19 mouse cellular contexts compared by ENCODE assay signal in genomic region chr3:60388593-60388992, GRCm38 (mm10).
"Had no signal": no experiment of that assay in that cellular context is flagged by ENCODE, and none has a peak within 500 bp of the region (broad histone marks: within the 10 kb centered on the region; RNA-seq: fewer than 3 reads in every experiment).

No protein-coding gene starts in this region.

- H3K9ac ChIP-seq: liver, embryonic 15.5 days; liver, postnatal 0 days; lung, embryonic 15.5 days; midbrain, embryonic 12.5 days; midbrain, embryonic 15.5 days; neural tube, embryonic 13.5 days; neural tube, embryonic 15.5 days had no signal

- H3K27ac ChIP-seq: liver, embryonic 15.5 days; lung, embryonic 15.5 days; midbrain, embryonic 10.5 days; midbrain, embryonic 12.5 days; midbrain, embryonic 15.5 days; neural tube, embryonic 13.5 days; neural tube, embryonic 15.5 days had no signal

- H3K9me3 ChIP-seq: liver, embryonic 15.5 days; lung, embryonic 15.5 days; midbrain, embryonic 10.5 days; midbrain, embryonic 12.5 days; midbrain, embryonic 15.5 days; neural tube, embryonic 13.5 days; neural tube, embryonic 15.5 days had no signal

- H3K27me3 ChIP-seq: liver, embryonic 15.5 days; lung, embryonic 15.5 days; midbrain, embryonic 12.5 days; midbrain, embryonic 15.5 days; neural tube, embryonic 13.5 days; neural tube, embryonic 15.5 days had no signal

- H3K4me1 ChIP-seq: liver, embryonic 15.5 days; lung, embryonic 15.5 days; midbrain, embryonic 10.5 days; midbrain, embryonic 12.5 days; midbrain, embryonic 15.5 days; neural tube, embryonic 13.5 days; neural tube, embryonic 15.5 days had no signal

- DNase-seq: liver, postnatal 0 days; lung, adult 2 months; lung, postnatal 10 days; lung, postnatal 4 days; retina, postnatal 1 day; right cerebral cortex, adult 18-20 months; right cerebral cortex, postnatal 25 days; right cerebral cortex, postnatal 4 days; spleen, adult 18-20 months; thymus, adult 18-20 months; thymus, postnatal 14 days; thymus, postnatal 36 days had no signal

- H3K4me3 ChIP-seq: liver, embryonic 15.5 days; lung, embryonic 15.5 days; midbrain, embryonic 10.5 days; midbrain, embryonic 12.5 days; midbrain, embryonic 15.5 days; neural tube, embryonic 13.5 days; neural tube, embryonic 15.5 days had no signal

- H3K36me3 ChIP-seq: liver, embryonic 15.5 days; lung, embryonic 15.5 days; midbrain, embryonic 10.5 days; midbrain, embryonic 12.5 days; midbrain, embryonic 15.5 days; neural tube, embryonic 13.5 days; neural tube, embryonic 15.5 days had no signal

- ATAC-seq: liver, postnatal 0 days; midbrain, embryonic 15.5 days had no signal

- H3K4me2 ChIP-seq: liver, embryonic 15.5 days; lung, embryonic 15.5 days; midbrain, embryonic 12.5 days; midbrain, embryonic 15.5 days; neural tube, embryonic 13.5 days; neural tube, embryonic 15.5 days had no signal
